Mouse (Mus musculus): ENCODE data around the gene Scfd2. TPM values are rescaled to one million over a fixed set of nuclear protein-coding genes. Genes with fewer than 3 reads are reported as not detected.

The Scfd2 gene
- total RNA-seq, 2 experiments from 2014 or later: 9.4 to 12.2 TPM

DNA sequence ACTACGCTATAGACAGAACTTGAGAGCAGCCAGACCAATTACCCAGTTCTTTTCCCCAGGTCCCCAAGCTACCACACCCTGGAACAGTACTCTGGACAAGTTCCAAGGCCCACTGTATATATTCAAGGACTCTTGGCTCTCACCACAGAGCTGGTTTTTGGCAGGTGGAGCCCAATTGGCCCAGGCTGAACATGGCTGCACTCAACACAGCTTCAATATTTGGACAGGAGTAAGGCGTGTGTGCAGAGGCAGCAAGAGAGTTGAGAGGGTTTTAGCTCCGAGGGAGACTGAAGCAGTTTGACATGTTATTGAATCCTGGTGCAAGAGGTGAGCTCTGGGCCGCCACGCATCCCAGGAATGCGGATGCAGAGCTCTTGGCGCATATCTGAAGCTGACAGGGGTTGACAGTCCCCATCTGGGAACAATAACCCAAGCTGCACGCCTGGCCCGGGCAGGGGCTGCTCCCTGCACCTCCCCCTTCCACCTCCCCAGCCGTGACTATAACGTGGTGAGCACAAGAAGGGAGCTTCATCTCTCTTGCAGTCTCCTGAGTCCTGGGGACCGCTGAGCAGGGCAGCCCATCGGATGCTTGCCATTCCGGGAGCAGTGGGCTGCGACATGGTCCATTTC lies 370.1 kb downstream of the Scfd2 start:
- no peak for DNase-seq
- intact Hi-C loops (cut with DNase I): no loop called here

DNA sequence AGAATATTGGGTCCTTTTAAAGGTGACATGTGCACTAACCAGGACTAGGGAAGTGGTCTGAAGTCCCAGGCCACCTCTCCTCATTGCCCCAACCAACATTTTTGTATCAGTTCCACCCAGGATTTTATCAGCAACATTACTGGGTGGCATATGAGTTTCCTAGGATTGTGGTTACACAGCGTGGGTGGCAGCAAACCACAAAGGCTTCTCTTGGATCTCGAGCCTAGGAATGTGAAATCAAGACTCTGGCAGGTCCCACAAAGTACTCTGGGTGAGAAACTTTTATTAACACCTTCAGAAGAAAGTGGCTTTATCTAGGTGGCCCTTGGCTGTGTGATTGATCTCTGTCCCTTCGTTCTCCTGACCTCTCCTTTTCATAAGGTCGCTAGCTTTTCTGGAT lies 371.2 kb downstream of the Scfd2 start:
- intact Hi-C loops (cut with DNase I): no loop called here

DNA sequence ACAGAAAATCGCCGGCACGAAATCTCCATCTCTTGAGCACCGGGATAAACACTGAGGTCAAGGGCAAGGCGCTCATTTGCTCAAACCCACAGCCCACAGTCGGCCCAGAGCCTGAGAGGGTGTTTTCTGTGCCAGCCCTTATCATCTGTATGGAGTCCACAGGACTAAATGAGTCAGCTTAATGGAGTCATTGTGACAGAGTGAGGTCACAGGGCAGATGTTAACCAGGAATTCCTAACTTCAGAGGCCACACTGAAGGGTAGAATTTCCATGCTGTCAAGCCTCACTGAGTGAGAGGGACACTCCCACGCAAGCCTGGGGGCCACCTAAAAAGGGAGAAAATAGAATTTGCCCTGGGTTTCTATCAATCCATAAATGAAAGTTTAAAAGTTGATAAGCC lies 371.7 kb downstream of the Scfd2 start:
- no peak for DNase-seq
- intact Hi-C loops (cut with DNase I): no loop called here

More for the DNA sequence above, 371.2 kb downstream of the Scfd2 start:
- DNase-seq: no peak

DNA sequence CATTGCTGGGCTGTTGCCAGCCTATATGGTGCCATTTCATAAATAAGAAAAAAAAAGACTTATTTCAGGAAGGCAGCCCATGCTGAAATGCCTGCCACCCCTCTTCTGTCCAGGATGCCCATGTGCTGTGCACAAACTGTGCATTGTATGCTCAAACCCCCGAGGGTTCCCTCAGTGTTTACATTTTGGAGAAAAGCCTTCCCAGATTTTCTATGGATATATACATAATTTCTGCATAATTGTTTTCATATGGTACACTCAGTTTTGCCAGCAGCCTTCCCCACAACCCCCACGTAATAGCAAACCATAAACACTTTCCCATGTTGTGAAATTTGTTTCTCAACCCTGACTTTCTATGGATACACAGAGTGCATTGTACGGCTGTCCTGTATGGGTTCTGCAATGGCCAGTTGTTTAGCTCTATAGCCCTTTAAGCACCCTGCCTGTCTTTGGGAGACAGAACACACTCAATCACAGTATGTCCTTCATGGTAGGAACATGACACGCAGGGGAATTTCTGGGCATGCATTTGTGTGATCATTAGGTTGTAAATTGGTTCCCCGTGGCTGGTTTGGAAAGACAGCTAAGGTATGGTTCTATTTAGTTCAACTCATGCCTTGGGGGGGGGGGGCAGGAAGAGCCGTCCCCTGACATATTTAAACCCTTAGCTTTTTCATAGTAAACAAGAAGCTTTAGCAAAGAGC lies 372.5 kb downstream of the Scfd2 start:
- intact Hi-C loops (cut with DNase I): no loop called here
- no peak for DNase-seq

DNA sequence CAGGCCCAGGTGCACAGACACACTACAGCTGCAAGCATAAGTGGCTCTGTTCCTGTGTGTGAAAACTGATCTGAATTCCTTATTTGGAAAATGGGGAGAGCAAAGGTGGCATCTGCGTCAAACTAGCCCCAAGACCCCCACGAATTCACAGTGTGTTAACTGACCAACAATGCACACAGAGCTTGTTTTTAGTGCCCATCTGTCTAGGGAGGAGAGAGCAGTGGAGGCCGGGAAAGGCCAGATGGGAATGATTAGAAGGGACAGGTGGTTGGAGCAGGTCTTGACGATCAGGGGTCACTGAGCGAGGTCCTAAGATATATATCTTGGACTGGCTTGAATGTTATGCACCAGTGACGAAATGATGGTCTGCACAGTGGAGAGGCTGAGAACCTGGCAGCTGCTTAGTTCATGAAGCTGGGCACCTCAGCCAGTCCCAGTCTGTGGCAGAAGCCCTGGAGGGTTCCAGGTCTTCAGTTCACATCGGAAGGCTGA lies 375.7 kb downstream of the Scfd2 start:
- no peak for DNase-seq
- intact Hi-C loops (cut with DNase I): no loop called here

Other genes starting within 250 kb of the Scfd2 start
- 10 to 100 TPM; 17.1 to 18.0 TPM for gene Fip1l1, start 3.7 kb upstream of the Scfd2 start, total RNA-seq (2021)
- 1 to 10 TPM; 2.7 TPM for gene Lnx1, start 171.2 kb upstream of the Scfd2 start, total RNA-seq (2021)